Mouse (Mus musculus) thymus, postnatal 0 days (tissue): ENCODE data around the gene Gabarap. TPM values are rescaled to one million over a fixed set of nuclear protein-coding genes. Genes with fewer than 3 reads are reported as not detected.
"Not testable (repeated sequence)": the region's sequence is repeated elsewhere in the genome, so short reads cannot be mapped to it uniquely, and the experiment has no call there.

ENCODE experiments used
- DNase-seq: peaks from one replicate; pipeline ENCODE4 v3.0.0-alpha.2; 2015; ENCODE audit warnings: low spot score
- polyA plus RNA-seq: library from polyadenylated mRNA; unstranded; fragments of >200 nt; fragmentation: Nextera tagmentation; extraction: Ambion mirVana; gene quantifications from 2 replicates; pipeline ENCODE4 v1.2.1, GENCODE M21; 2015

The Gabarap gene
- polyA plus RNA-seq, 1 experiment from 2014 or later = 400 TPM

DNA sequence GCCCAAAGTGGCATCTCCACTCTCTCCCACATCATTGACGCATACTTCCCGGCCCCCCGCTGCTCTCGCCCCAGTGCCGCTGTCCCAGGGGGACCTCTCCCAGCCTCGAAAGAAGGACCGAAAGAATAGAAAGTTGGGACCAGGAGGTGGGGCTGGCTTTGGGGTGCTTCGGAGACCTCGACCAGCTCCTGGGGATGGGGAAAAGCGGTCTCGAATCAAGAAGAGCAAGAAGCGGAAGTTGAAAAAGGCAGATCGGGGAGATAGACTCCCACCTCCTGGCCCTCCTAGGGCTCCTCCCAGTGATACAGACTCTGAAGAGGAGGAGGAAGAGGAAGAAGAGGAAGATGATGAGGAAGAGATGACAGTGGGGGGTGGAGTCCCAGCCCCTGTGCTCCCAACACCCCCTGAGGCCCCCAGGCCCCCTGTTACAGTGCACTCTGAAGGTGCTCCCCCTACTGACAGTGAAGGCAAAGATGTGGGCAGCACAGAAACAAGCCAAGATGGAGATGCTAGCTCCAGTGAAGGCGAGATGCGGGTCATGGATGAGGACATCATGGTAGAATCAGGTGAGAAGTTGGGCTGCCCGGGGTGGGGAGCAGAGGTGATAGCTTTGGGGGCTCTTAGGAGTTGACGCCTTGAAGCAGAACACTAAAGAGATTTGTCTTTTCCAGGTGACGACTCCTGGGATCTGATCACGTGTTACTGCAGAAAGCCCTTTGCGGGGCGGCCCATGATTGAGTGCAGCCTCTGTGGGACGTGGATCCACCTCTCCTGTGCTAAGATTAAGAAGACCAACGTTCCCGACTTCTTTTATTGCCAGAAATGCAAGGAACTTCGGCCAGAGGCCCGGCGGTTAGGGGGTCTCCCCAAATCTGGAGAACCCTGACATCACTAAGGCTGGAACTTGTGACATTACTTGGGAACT, 7.9 kb downstream of the Gabarap start:
- DNase-seq = no peak

DNA sequence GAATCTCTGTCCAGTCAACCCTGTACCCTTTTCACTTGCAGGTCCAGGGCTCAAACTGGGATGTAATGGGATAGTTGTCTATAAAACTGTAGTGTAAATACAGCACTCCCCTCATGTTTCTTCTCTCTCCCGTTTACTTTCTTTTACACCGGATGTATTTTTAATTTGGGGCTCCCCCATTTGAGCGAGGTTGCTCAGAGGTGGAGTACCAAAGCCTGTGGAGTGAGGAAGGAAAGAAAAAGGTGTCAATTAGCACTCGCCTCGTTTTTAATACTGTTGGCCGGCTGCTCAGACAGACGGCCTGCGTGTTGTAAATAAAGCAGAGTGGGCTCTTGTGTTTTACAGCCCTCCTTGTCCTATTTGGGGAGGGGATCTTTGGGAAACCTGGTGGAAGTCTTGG, 8.7 kb downstream of the Gabarap start:
- DNase-seq = no peak

DNA sequence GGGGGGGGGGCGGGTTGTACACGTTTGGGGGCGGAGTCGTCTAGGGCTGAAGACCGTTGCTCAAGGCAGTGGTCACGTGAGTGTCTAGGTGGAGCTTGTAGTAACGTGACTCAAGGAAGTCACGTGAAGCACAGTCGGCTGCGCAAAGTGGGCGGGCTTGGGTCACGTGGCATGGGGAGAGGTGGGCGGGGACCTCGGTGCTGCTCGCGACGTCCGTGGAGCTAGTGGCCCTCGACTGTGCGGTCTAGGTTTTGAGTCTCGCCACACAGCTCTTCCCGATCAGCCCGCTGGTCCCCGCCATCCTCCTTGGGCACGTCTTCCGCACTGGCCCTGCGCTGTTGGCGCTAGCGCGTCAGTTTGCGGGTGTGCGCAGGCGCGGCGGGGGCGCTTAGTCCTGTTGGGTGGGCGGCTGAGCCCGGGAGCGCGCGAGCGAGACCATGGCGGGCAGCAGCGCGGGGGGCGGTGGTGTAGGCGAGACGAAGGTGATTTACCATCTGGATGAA, 9.5 kb downstream of the Gabarap start, which contains the start of gene Dvl2:
Dvl2 (plus strand) TSS at position 200 of the 503 bp plus-strand sequence.
- peak; percentile 94 for DNase-seq

DNA sequence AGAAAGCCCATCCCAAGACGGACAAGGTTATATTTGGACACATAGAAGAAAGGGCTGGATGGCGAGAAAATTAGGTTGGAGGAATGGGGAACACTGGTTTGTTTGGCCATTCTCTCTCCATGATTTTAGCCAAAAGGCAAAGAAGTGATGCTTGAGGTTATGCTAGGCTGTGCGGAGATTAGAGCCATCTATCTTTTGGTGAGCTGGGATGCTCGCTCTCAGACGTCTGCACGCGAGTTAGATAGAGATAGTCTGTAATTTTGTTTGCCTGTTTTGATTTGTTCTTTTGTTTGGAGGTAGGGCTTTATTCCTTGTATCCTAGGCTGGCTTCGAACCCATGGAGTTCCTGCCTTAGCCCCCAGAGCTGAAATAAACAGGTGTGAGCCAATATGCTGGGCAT, 10.2 kb downstream of the Gabarap start:
- no peak for DNase-seq

DNA sequence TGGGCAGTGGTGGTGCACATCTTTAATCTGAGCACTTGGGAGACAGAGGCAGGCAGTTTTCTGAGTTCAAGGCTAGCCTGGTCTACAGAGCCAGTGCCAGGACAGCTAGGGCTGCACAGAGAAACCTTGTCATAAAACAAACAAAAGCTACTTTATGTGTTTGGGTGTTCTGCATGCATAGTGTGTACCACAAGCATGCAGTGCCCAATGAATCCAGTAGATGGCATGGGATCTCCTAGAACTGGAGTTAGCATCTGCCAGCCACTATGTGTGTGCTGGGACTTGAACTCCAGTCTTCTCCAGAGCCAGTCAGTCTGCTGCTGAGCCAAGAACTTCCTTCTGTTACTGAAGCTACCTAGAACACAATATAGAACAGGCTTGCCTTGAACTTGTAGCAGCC, 10.9 kb downstream of the Gabarap start:
- peak; percentile 77 for DNase-seq

DNA sequence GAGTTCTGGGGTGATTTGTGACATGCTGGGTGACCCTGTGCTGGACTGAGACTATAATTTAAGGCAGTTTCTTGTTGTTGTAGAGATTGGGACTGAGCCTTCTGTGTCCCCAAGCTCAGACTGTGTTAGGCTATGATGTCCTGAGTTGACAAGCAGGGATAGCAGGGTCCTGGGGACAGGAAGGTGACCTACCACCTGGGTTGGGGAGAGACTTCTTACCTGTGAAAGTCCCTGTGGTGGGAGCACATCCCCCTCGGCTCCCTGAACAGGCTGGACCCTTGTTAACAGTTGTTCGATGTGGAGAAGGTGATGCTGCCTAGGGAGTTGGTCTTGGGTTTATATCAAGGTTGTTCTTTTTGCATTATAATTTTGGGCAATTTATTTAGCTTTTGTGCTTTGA, 11.5 kb downstream of the Gabarap start:
- DNase-seq = no peak

DNA sequence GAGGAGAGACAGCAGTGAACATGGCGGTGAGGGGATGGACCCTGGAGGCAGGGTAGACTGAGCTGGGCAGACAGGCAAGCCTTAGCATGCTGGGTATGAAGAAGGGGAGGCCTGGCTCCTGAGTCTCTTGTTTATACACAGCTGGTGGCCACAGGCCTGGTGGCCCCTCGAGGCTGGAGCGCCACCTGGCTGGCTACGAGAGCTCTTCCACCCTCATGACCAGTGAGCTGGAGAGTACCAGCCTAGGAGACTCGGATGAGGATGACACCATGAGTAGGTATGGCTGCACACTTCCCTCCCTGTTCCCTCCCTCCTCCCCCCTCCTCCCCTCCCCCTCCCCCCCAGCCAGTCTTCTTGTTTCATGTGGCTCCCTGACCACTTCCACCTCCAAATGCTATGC, 14.6 kb downstream of the Gabarap start:
- DNase-seq = peak; percentile 49

DNA sequence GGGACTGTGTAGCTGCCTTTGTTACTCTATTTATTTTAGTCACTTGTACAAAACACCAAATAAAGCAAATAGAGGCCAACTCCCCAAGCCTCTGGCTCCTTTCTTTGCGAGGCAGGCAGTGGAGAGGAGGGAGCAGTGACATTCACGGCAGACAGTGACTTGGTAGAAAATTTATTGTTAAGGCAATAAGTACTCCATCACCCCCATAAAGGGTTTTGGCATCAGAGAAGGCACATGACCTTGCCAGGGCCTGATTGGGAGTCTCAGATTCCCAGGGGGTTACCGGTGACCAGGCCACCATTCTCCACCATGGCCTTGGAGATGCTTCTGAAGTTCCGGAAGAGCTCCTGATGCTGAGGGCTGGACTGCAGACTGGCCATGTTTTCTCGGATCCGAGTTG, 19.1 kb downstream of the Gabarap start:
- no peak for DNase-seq

DNA sequence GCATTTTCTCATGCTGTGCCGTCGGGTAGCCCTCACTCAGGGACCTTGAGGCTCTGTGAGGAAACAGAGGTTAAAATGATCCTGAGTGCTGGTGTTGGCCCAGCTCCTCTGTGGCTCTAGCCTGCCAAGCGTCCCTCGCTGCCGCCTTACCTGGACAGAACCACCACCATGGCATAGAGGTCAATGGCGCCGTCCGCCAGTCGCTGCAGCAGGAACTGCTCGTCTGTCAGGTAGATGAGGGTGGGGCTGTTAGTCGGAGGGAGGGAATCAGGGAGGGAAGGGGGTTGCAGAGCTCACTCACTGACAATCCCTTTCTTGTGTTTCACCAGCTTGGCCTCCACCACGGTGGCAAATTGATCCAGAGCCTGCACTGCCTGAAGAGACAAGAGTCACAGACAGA, 19.6 kb downstream of the Gabarap start:
- no peak for DNase-seq

DNA sequence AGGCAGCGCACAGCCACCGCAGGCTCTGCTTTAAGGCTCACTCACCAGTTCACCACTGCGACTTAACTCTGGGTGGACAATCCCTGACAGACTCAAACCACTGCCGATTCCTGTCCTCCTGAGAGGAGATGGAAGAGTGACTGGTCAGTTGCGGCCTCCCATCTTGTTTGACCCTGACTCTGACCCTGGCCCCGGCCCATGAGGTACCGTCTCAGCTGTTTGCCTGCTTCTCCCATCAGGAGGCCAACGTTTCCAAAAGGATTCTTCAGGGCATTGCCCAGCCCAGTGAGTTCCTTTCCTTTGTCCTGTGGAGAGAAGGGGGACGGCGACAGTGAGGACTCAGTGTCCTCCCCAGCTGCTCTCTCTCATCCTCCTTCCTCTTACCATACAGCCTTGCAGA, 20.0 kb downstream of the Gabarap start:
- no peak for DNase-seq

DNA sequence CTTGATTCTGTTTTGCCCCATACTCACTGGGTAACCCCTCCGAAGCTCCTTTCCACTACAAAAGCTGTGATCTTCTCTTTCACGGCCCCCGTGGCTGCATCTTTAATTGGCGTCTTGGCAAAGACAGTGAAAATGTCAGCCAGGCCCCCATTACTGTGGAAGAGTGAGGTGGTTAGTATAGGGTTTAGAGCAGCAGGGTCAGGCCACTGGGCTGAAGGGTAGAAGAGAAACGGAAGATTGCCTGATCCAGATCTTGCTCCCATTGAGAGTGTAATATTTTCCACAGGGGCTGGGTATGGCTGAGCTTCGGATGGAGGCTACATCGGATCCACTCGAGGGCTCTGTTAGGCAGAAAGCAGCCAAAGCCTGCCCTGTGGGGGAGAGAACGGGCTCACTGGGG, 22.0 kb downstream of the Gabarap start:
- no peak for DNase-seq

DNA sequence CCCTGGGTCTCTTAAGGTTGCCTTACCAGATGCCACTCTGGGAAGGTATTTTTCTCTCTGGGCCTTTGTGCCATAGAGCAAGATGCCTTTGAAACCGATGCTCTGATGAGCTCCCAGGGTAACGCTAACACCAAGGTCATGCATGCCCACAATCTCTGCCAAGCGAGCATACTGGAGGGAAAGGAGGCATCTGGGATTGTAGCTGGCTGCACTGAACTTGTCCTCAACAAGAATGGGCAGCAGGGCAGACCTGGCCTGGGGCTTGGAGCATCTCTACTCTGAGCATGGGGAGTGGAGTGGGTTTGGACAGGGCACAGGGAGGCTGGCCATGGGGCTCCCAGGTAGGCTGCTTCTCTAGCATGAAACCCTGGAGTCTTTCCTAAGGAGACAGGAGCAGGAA, 22.5 kb downstream of the Gabarap start:
- no peak for DNase-seq

DNA sequence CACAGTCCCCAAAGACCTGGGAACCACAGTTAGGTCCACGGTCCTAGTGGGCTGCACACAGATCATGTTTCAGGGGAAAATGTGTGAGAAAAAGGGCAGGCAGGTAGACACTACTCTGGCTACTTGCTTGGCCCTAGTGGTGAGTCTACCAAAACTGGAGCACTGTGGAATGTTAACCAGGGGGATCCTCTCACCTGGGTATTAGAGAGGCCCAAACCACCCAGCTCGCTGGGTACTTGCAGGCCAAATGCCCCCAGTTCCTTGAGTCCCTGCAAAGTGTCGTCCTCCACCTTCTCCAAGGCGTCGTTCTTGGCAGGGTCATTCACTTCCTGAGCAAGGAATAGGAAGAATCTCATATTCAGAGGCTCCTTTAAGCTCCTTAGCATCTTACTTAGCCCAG, 23.1 kb downstream of the Gabarap start:
- no peak for DNase-seq

DNA sequence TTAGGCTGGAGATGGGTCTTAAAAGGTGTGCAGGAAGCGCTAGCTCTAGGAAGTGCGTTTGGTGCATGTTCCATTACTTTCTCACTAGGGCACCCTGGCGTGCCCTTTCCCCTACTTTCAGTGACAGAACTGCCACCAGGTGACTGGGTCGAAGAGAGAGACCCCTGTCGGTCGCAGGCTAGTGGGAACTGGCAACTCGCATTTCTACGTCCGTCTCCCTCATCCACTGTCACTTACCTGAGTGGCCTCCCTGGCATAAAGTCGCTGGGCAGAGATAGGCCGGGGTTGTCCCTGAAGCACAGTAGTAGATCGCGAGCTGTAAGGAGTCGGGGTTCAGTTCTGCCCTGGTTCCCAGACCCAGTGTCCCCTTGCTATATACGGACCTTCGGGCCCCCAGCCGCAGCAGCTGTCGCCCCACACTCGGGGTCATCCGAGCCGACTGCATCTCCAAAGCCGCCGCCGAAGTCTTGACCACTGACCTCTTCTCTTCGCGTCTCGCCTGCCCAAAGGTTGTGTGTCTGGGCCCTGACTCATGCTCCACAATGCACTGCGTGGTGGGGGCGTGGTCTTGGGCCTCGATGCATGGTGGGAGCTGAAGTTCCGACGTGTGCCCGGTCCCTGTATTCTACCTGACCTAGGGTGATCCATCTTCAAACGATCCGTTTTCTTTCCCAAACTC, 24.1 kb downstream of the Gabarap start, which contains the start of gene Acadvl:
Acadvl (minus strand) TSS at position 532 of the 679 bp plus-strand sequence.
- DNase-seq = peak; percentile 79

DNA sequence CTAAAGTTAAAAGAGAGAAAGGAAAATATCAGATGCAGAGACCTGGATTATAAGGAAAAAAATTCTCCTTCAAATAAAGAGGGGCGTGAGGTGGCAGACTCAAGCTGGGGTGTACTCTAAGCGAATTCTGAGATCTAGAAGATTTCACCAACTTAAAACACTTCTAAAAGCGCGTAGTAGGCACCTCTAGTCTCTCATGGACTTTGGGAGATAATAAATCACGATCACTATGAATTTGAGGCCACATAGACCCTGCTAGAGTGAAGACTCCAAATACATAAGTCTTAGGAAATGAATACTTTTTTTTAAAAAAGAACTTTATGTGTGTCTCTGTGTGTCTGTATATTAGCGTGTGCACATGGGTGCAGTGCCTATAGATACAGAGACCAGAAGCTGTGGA, 24.7 kb downstream of the Gabarap start:
- DNase-seq = no peak

DNA sequence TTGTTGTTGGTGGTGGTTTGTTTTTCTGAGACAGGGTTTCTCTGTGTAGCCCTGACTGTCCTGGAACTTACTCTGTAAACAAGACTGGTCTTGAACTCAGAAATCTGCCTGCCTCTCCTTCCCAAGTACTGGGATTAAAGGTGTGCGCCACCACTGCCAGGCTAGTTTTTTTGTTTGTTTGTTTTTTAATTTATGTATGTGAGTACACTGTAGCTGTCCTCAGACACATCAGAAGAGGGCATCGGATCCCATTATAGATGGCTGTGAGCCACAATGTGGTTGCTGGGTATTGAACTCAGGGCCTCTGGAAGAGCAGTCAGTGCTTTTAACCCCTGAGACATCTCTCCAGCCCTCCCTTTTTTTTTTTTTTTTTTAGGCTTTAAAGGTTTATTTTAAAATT, 25.2 kb downstream of the Gabarap start:
- not testable (repeated sequence) for DNase-seq

DNA sequence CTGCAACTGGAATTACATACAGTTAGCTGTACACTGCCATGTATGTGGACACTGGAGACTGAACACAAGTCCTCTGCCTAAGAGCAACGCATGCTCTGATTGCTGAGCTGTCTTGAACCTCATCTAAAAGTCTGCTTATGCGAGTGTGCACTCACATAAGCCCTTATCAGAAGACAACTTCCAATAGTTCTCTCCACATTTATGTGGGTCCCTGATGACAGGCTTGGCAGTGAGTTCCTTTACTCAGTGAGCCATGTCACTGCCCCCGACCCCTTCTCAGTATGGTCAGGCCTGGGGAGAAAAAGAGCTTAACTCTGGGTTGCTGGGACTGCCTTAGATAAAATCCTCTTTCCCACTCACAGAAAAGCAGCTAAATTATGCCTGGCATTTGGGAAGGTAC, 25.7 kb downstream of the Gabarap start, which contains the start of gene Dlg4:
Dlg4 (plus strand) TSS at position 274 of the 400 bp plus-strand sequence.
- DNase-seq = no peak

DNA sequence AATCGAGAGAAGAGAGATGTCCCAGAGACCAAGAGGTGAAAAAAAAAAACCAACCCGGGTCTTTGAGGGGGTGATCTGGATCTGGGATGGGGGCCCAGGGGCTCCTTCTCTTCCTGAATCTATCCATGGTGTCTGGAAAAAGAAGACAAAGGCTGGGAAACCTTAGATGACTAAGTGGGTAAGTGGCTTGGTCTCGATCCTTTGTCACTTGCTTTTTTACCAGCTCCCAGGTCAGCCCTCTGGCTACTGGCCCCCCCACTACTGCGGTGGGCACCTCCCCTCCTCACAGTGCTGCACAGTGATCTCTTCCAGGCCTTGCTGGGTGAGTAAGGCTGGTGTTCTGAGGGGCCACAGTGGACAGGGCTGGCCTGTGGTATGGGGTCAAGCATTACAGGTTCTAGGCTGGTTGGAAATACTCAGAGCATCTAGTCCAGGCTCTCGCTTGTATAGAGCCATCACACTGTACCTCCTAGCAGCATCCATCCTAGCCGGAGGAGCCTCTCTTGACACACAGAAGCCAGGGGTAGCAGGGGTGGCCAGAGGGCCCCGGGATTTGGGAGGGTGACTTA, 26.3 kb downstream of the Gabarap start:
- no peak for DNase-seq

DNA sequence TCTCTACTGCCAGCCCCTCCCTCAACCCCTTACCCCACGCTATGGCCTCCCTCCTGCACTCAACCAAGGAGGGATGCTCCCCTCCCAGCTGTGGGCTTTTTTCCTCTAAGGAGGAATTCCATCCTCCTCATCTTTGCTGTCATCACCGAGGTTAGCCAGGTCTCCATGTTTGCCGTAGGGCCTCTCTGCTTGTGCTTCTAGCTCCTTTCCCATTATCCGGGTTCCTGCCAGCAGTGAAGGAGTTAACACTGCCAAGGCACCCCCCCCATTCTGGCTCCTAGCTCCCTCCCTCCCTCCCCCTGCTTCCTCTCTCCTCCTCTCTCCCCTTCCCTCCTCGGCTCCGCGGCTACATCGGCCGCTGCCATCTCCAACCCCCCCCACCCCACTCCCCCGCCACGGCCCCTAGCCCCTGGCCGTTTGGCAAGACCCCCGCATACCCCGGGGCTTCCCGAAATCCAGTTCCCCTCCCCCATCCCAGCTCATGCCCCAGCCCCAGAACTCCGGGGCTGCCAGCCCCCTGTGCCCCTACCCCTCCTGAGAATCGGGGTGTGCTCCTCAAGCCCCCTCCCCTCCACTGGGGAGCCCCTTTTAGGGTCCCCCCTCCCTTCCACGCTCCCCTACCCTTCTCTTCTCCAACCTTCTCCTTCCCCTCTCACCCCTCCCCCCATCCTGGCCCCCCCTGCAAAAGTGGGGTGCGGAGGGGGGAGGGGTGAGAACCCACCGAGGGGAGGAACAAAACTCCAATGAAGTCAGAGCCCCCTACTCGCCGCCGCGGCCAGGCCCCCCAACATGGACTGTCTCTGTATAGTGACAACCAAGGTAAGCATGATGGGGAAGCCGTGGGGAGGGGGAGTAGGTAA, 27.4 kb downstream of the Gabarap start:
- peak; percentile 62 for DNase-seq

DNA sequence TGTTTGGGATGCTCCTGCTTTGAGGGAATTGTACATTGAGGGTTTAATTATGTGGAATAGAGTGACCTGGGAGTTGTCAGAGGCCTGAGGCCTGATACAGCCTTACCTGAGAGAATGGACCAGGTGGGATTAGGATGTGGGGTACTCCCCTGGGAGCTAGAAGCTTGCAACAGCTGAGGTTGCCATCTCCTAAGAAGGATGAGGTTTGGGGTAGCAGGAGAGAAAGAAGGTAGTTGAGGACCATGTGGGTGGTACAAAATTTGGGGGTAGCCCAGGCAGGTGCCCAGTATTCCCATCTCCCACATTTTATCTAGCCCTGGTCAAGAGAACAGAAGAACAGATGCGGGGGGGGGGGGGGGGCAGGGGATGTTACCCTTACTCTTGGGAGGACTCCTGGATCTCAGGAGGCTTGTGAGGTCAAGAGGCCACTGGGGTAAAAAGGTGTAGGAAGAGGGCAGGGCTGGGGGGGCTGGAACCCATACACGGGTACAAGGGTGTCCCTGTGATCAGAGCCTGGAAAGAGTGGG, 28.6 kb downstream of the Gabarap start:
- DNase-seq = no peak
